Mouse (Mus musculus): ENCODE measurements at regions not wholly inside any gene's neighbourhood (a gene's known extent, or its start where the extent isn't known, plus 50 kb on each side); places are given as distances from the start of the nearest gene placed in this dataset.

- no peak for TF ChIP-seq CTCF (IDR thresholded peaks at IDR 0.05; ENCODE audit: control insufficient read depth, insufficient read depth, low read length)
- no peak for TF ChIP-seq POLR2A (IDR thresholded peaks at IDR 0.05; ENCODE audit: borderline replicate concordance, control insufficient read depth, low read depth, low read length)
Observed at GRCm38 (mm10) chr11:114467803-114468202, 200.5 kb upstream of the Rpl38 start.
